Mouse (Mus musculus) olfactory bulb, adult 2 months (tissue): Measurements from ENCODE around the gene Nap1l5. TPM values are rescaled to one million over a fixed set of nuclear protein-coding genes. Genes with fewer than 3 reads are reported as not detected.
"Not testable (repeated sequence)": the region's sequence is repeated elsewhere in the genome, so short reads cannot be mapped to it uniquely, and the experiment has no call there.

ENCODE experiments used
- H3K27ac ChIP-seq: fragments of 200-500 bp; 2 replicates; pipeline ENCODE4 v1.5.1; 2012; ENCODE audit warnings: low read depth, low read length; ENCODE audit not compliant: insufficient read depth
- H3K4me1 ChIP-seq: fragments of 200-500 bp; 2 replicates; pipeline ENCODE4 v1.6.1; 2012; ENCODE audit warnings: low read length; ENCODE audit not compliant: control insufficient read depth, insufficient read depth
- H3K4me3 ChIP-seq: fragments of 200-500 bp; 2 replicates; pipeline ENCODE4 v1.5.1; 2012; ENCODE audit warnings: mild to moderate bottlenecking, low read depth, low read length, moderate library complexity; ENCODE audit not compliant: insufficient read depth
- CTCF ChIP-seq: fragments of 200-500 bp; IDR thresholded peaks from 2 replicates; pipeline ENCODE4 v1.5.1; 2012; ENCODE audit warnings: low read depth, mild to moderate bottlenecking, low read length, moderate library complexity; ENCODE audit not compliant: insufficient read depth
- POLR2A ChIP-seq: fragments of 200-500 bp; IDR thresholded peaks from 2 replicates; pipeline ENCODE4 v1.6.1; 2012; ENCODE audit warnings: mild to moderate bottlenecking, low read depth, low read length, moderate library complexity; ENCODE audit not compliant: insufficient read depth
- WGBS: fragments of 180-500 bp; shearing (Covaris S2); methylation state at CpG from one replicate; pipeline ENCODE4 v1.1.7; 2018; 5-methylcytosine and 5-hydroxymethylcytosine counted together
- polyA plus RNA-seq: library from polyadenylated mRNA; stranded (reverse); fragments of >200 nt; gene quantifications from 2 replicates; pipeline ENCODE4 v1.2.4, GENCODE M21; 2012; ENCODE audit warnings: low replicate concordance; ENCODE audit not compliant: missing spikeins, insufficient read depth, insufficient read length

Nap1l5 gene
- polyA plus RNA-seq, 1 experiment: not detected

- 90% methylated on average over 6 of the region's 6 CpGs for WGBS
- Histone ChIP-seq H3K4me3 (no peak overlapping the region), H3K4me1 (no peaks in the 10 kb centered on the region), H3K27ac (no peak overlapping the region)
- TF ChIP-seq CTCF (no peak), POLR2A (no peak)
Observed at GRCm38 (mm10) chr6:58893307-58893706, 13.6 kb downstream of the Nap1l5 start.

GRCm38 (mm10) chr6:58889917-58890316 lies 17.0 kb downstream of the Nap1l5 start:
- WGBS: 96% methylated on average over 3 of the region's 3 CpGs
- TF ChIP-seq POLR2A (no peak), CTCF (no peak)
- Histone ChIP-seq H3K27ac (no peak overlapping the region), H3K4me1 (no peaks in the 10 kb centered on the region), H3K4me3 (no peak overlapping the region)

GRCm38 (mm10) chr6:58882271-58882670 lies 24.6 kb downstream of the Nap1l5 start:
- Histone ChIP-seq H3K4me1 (0 out of 2 replicates have a peak, but pooled peaks cover 3% of the 10 kb centered on the region), H3K27ac (no peak overlapping the region), H3K4me3 (no peak overlapping the region)
- WGBS: 34% methylated on average over 6 of the region's 6 CpGs
- no peak for TF ChIP-seq CTCF
- TF ChIP-seq POLR2A: no peak

GRCm38 (mm10) chr6:58881363-58881762 lies 25.5 kb downstream of the Nap1l5 start:
- TF ChIP-seq POLR2A: no peak
- TF ChIP-seq CTCF: no peak
- 78% methylated on average over 3 of the region's 3 CpGs for WGBS
- Histone ChIP-seq H3K4me3 (no peak overlapping the region), H3K27ac (no peak overlapping the region), H3K4me1 (0 out of 2 replicates have a peak, but pooled peaks cover 3% of the 10 kb centered on the region)

- H3K27ac ChIP-seq: no peak overlapping the region
- 0 out of 2 replicates have a peak, but pooled peaks cover 3% of the 10 kb centered on the region for H3K4me1 ChIP-seq
- no peak for TF ChIP-seq CTCF
- no peak for TF ChIP-seq POLR2A
- WGBS: 91% methylated on average over 5 of the region's 5 CpGs
- no peak overlapping the region for H3K4me3 ChIP-seq
Observed at GRCm38 (mm10) chr6:58880861-58881260, 26.0 kb downstream of the Nap1l5 start.

GRCm38 (mm10) chr6:58879987-58880386 lies 26.9 kb downstream of the Nap1l5 start:
- no peak for TF ChIP-seq CTCF
- TF ChIP-seq POLR2A: no peak
- no peak overlapping the region for H3K27ac ChIP-seq
- WGBS: 94% methylated on average over 9 of the region's 9 CpGs

GRCm38 (mm10) chr6:58879572-58879971 lies 27.3 kb downstream of the Nap1l5 start:
- no peak overlapping the region for H3K4me3 ChIP-seq
- 69% methylated on average over 4 of the region's 4 CpGs for WGBS
- TF ChIP-seq CTCF (no peak), POLR2A (no peak)
- H3K4me1 ChIP-seq: 0 out of 2 replicates have a peak, but pooled peaks cover 3% of the 10 kb centered on the region
- no peak overlapping the region for H3K27ac ChIP-seq

More at GRCm38 (mm10) chr6:58879987-58880386, 26.9 kb downstream of the Nap1l5 start:
- H3K4me1 ChIP-seq: 0 out of 2 replicates have a peak, but pooled peaks cover 3% of the 10 kb centered on the region
- no peak overlapping the region for H3K4me3 ChIP-seq

GRCm38 (mm10) chr6:58867858-58868257 lies 39.0 kb downstream of the Nap1l5 start:
- H3K27ac ChIP-seq, H3K4me1 ChIP-seq, H3K4me3 ChIP-seq: not testable (repeated sequence)
- 96% methylated on average over 6 of the region's 6 CpGs for WGBS

GRCm38 (mm10) chr6:58863631-58864235 lies 43.1 kb downstream of the Nap1l5 start:
- WGBS: 79% methylated on average over 4 of the region's 4 CpGs
- Histone ChIP-seq H3K27ac (no peak overlapping the region), H3K4me3 (no peak overlapping the region), H3K4me1 (peaks cover 3% of the 10 kb centered on the region; the same call in 1 of the 2 replicates)
- TF ChIP-seq CTCF: no peak
- TF ChIP-seq POLR2A: no peak
